Mouse (Mus musculus): ENCODE results near the gene Irak2.
"Not testable (repeated sequence)": the region's sequence is repeated elsewhere in the genome, so short reads cannot be mapped to it uniquely, and the experiment has no call there.

Gene Irak2

DNA sequence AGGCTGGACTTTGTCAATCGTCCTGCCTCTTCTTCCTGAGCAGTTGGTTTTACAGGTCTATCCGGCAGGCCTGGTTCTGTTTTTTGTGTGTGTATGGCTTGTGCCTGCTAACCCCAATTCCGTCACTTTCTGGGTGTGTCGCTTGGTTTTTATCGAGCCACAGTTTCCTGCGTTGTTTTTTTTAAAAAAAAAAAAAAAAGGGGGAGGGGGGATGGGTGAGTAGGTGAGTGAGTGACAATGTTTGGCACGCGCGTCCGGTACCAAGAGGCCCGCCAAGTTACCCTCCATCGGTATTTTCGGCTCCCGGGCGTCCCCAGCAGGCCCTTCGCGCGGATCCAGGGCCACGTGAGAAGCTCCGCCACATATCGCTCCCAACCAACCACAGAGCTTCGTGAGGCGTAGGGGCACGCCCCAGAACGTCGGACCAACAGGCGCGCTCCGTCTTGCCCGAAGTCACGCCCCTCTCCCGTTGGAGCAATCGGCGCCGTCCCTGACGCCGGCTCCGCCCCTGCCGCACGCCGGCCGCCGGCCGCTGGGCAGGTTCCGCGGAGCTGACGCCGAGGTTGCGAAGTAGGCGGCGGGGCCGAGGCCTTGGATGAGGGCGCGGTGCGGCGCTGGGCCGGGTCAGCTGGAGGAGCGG, 58.4 kb downstream of the Irak2 start, which contains the start of gene Tatdn2:
TSS of gene Tatdn2 (plus strand) at position 469 of the 640 bp plus-strand sequence.
- DNase-seq (ENCODE audit: low spot score in 2 of 2), result peak; percentile 82 to 93

DNA sequence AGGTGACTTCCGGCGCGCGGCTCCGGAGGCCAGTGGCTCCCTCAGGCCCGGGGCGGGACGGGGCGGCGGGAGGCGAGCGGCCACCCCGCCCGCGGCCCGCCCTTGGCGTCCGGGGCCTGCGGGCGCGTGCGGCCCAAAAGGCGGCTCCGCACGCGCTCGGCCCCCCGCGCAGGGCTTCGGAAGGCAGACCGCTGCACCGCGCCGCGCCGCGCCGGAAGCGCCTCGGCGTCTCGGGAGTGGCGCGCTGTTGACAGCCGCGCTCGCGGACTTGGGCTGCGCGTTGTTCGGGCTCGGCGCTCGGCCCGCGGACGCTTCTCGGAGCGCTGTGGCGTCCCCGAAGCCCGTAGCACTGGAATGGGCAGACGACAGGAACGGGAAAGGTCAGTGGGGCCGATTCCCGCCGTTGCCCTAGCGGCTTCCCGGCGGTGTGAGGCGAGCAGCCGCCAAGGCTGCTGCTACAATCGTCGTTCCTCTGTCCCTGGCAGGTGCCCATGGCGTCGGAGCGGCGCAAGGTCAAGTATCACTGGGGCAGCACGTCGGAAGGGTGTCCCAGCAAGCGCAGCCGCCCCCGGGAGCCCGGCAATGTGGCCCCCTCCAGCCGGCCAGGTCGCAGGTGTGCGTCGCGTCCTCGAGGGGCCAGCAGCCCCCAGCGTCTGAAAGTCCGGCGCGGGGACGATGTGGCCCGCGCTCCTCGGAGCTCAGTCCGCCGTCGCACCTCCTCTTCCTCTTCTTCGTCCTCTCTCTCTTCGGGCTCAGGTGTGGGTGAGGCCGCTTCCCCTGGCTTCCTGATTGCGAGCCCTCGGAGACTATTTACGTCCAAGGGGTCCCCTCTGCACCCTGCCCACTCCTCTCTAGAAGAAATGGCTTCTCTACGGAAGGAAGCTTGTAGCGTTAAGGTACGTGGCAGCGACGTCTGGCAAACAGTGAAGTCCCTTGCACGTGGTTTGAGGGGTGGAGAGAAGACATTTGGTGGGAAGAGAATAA, 59.2 kb downstream of the Irak2 start:
- no peak for DNase-seq (ENCODE audit: low spot score in 2 of 2)

DNA sequence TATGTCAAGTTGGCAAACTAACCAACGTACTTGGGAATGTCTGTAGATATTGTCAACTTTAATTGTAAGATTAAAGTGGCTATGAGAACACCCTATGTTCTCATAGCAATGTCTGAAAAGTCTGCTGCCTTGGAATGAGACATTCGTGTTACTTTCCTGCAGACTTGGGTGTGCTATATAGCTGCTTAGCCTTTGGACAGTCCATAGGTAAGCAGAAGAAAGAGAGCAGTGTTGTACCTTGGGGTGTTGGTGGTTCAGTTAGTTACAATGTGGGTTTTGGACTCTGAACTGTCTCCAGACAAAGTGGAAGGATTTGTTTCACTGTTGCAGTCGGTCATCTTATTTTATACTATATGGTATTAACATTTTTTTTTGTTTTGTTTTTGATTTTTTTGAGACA, 74.5 kb downstream of the Irak2 start:
- no peak for DNase-seq (ENCODE audit: low spot score in 2 of 2)

DNA sequence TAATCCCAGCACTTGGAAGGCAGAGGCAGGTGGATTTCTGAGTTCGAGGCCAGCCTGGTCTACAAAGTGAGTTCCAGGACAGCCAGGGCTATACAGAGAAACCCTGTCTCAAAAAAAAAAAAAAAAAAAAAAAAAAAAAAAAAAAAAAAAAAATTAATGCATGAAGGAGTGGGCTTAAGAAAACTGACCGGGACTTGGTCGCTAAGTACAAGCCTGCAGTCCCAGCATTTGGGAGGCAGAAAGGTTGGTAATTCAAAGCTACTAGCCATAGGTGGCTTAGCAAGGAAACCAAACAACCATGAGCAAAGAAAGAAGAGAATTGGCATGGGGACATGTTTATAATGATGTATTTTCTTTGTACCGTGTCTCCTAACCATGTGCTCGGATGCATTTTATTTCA, 75.1 kb downstream of the Irak2 start:
- DNase-seq (ENCODE audit: low spot score in 2 of 2), result not testable (repeated sequence)

- no peak for DNase-seq (ENCODE audit: low spot score in 2 of 2)
These were observed 76.0 kb downstream of the Irak2 start for GRCm38 (mm10) chr6:113714276-113714675.

DNA sequence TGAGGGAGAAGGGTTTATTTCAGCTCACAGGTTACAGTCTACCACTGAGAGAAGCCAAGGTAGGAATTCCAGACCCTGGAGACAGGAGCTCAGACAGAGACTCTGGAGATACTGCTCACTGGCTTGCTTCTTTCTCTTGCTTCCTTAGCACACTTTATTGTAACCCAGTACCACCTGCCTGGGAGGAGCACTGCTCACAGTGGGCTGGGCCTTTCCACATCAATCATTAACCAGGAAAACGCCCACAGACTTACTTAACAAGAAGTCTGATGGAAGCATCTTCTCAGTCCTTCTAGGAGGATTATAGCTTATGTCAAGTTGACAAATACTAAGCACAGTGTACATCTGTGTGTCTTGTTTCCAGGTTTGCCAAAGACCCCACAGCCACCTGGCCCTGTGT, 76.5 kb downstream of the Irak2 start:
- no peak for DNase-seq (ENCODE audit: low spot score in 2 of 2)

DNA sequence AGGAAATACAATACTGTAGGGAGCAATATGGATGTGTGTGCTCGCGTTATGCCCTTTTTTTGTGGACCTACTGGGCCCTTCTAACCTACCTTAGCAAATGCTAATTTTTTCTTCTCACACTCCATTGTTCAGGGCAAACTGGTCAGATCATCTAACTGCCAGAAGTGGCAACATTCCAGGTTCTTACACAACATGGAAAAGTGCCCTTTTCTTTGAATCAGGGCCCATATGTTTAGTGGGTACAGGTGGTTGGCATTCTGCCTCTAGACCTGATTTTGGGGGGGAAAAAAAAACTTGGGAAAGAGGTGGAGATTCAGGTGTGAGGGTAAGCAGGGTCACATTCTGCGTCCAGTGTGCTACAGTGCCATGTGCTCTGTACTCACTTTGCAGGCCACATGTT, 79.3 kb downstream of the Irak2 start:
- DNase-seq (ENCODE audit: low spot score in 2 of 2), result no peak

GRCm38 (mm10) chr6:113719878-113720277, 81.6 kb downstream of the Irak2 start, which contains the start of gene Ghrl:
Ghrl (minus strand) TSS chr6:113719880.
- no peak for DNase-seq (ENCODE audit: low spot score in 2 of 2)

DNA sequence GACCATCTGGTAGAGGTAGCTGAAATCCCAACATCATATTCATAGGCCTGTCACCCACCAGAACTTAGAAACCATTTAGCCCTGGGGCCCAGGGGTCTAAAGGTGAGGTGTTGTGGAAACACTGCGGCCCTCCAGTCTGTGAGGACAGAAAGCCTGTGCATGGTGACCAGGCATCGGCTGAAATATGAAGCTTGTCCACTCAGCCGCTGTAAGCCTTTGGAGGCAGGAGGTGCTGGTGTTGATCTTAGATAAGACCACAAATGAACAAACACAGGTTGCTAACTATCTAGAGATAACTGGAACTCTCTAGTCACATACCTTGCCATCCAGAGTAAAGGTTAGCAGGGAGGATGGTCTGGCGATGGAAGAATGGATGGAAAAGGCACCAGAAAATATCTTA, 82.8 kb downstream of the Irak2 start:
- no peak for DNase-seq (ENCODE audit: low spot score in 2 of 2)

DNA sequence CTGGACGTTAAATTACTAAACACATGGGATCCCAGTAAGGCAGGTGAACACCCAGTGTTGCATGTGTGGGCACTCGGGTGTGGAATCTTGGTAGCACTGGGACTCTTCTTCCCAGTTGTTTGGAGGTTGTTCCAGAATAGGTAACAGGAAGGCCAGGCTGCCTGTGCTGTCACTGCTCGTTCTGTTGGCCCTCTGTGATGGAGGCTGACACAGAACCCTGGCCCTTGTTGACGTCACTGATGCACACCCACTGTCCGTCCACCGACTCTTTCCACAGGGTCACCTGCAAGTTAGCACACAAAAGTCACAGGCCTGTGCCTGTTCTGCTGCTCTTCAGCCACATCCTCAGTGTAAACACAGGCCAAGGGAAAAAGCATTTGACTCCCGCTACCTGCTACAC, 89.9 kb downstream of the Irak2 start:
- DNase-seq (ENCODE audit: low spot score in 2 of 2), result no peak

GRCm38 (mm10) chr6:113731296-113731695, 93.0 kb downstream of the Irak2 start:
- DNase-seq (ENCODE audit: low spot score in 2 of 2), result no peak

GRCm38 (mm10) chr6:113737318-113738046, 99.2 kb downstream of the Irak2 start:
- no peak for DNase-seq (ENCODE audit: low spot score in 2 of 2)

- peak; percentile 74 to 83 for DNase-seq (ENCODE audit: low spot score in 2 of 2)
These were observed 102.3 kb downstream of the Irak2 start, which contains the start of gene Sec13 for GRCm38 (mm10) chr6:113740236-113741217. Sec13 (minus strand) TSS chr6:113740743.

- DNase-seq (ENCODE audit: low spot score in 2 of 2), result no peak
These were observed 103.2 kb downstream of the Irak2 start for GRCm38 (mm10) chr6:113741425-113741824.

DNA sequence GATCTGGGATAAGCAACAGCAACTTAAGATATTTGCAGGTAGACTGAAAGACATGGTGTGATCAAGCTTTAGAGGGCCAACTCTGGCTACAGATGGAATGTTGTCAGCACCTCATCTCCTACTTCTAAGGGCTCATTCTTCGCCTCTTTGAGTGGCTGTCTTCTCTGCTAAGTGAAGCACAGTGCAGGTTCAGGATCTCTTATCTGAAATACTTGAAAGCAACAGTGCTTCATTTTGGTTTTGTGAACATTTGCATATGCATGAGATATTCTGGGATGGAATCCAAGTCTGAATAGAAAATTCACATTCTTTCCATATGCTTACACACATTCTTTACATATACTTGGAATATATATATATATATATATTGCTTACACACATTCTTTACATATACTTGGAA, 104.1 kb downstream of the Irak2 start:
- no peak for DNase-seq (ENCODE audit: low spot score in 2 of 2)

DNA sequence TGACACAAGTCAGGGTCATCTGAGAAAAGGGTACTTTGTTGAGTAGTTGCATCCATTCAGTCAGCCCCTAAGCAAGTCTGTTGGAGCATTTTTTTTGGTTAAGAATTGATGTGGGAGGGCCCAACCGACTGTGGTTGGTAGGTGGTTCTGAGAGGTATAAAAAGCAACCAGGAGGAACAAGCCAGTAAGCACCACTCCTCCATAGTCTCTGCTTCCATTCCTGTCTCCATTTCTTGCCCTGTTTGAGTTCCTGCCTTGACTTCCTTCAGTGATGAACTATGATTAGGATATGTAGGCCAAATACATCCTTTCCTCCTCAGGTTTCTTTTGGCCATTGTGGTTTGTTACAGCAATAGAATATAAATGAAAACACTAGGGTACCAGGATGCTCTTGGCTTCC, 104.8 kb downstream of the Irak2 start:
- DNase-seq (ENCODE audit: low spot score in 2 of 2), result no peak

All from frontal cortex, postnatal 25 days (tissue).